In genomic region chr17:54014204-54014603, GRCm38 (mm10) we compare ENCODE assay signal across 10 mouse cellular contexts. TPM values are rescaled to one million over a fixed set of nuclear protein-coding genes. Genes with fewer than 3 reads are reported as not detected.
DNase-seq lines count a peak whose midpoint lies in the region; TF ChIP-seq lines count a peak whose summit lies in the region.
"Had no signal": no experiment of that assay in that cellular context is flagged by ENCODE, and none has a peak within 500 bp of the region (broad histone marks: within the 10 kb centered on the region; RNA-seq: fewer than 3 reads in every experiment).

No protein-coding gene starts in this region.

- H3K4me1 ChIP-seq in cortical plate, adult 2 months (ENCODE audit: control insufficient read depth, insufficient read depth, low read length), result no peaks in the 10 kb centered on the region

- DNase-seq in layer of hippocampus, adult 11-12 months (ENCODE audit: low spot score), result peak; percentile 57
- no peak for DNase-seq in layer of hippocampus, postnatal 36 days
- peak; percentile 40 for DNase-seq in Muller cell, postnatal 12 days (ENCODE audit: inconsistent ontology term)
- DNase-seq in layer of hippocampus, adult 9-11 months, result peak; percentile 8
- DNase-seq in right cerebral cortex, postnatal 10 days (ENCODE audit: low spot score in 2 of 2), result peak; percentile 24 to 30
- no peak for DNase-seq in B cell, adult 2 months
- DNase-seq in heart, adult 9 months (ENCODE audit: low spot score in 2 of 2), result no peak

- no peak overlapping the region for H3K4me3 ChIP-seq in cortical plate, adult 2 months (ENCODE audit: insufficient read depth, low read length)

- peak; percentile 46; the same call in 1 of the 2 replicates for TF ChIP-seq CTCF in cortical plate, adult 2 months (IDR thresholded peaks at IDR 0.05; ENCODE audit: extremely low read depth, insufficient read depth, low read length)

- TF ChIP-seq POLR2A in cortical plate, adult 2 months (IDR thresholded peaks at IDR 0.05; ENCODE audit: extremely low read depth, insufficient read depth, low read length), result no peak

- no peak overlapping the region for H3K27ac ChIP-seq in cortical plate, adult 2 months (ENCODE audit: insufficient read depth, low read length)

RNA-seq across cellular contexts. Expression of gene Sult1c1, which starts 23.7 kb away (rescaled TPM):
- total RNA-seq in layer of hippocampus, postnatal 36 days (2021), result not detected
- polyA plus RNA-seq in cortical plate, adult 2 months (2012; rRNA removed), result not detected in 2 replicates
- total RNA-seq: left cerebral cortex, postnatal 10 days had no signal
- polyA plus RNA-seq: stomach, embryonic 14.5 days had no signal

Comparison
In these comparisons a context has a peak if more than half of its experiments do, and no peak if none do; other contexts are left out.
1. DNase-seq: peak in layer of hippocampus, adult 11-12 months (single experiment), Muller cell, postnatal 12 days (single experiment), layer of hippocampus, adult 9-11 months (single experiment) and right cerebral cortex, postnatal 10 days (2 of 2); none in layer of hippocampus, postnatal 36 days (0 of 2), B cell, adult 2 months (0 of 2) and heart, adult 9 months (0 of 2).